Mouse (Mus musculus) adrenal gland, adult 18-20 months (tissue): Measurements from ENCODE around the gene Colgalt2. TPM values are rescaled to one million over a fixed set of nuclear protein-coding genes. Genes with fewer than 3 reads are reported as not detected.
"Not testable (repeated sequence)": the region's sequence is repeated elsewhere in the genome, so short reads cannot be mapped to it uniquely, and the experiment has no call there.

Experiments
- DNase-seq, 2 experiments: peaks; one replicate each; pipeline ENCODE4 v3.0.0; 2021 to 2022; ENCODE audit warnings: low spot score in 2 of 2
- total RNA-seq, 2 experiments: library from RNA; stranded (reverse); gene quantifications; 1 replicate in 1 of 2; 2 replicates in 1 of 2; pipeline ENCODE4 v1.2.3; 2021

Gene Colgalt2
- total RNA-seq, 2 experiments from 2014 or later, result 2.1 to 2.2 TPM

GRCm38 (mm10) chr1:152414451-152414850 is 14.8 kb downstream of the Colgalt2 start:
- DNase-seq, result no peak

- no peak for DNase-seq
Observed at GRCm38 (mm10) chr1:152416306-152416904, 16.8 kb downstream of the Colgalt2 start.

- DNase-seq, result no peak
Observed at GRCm38 (mm10) chr1:152417602-152418001, 18.0 kb downstream of the Colgalt2 start.

- DNase-seq, result no peak
Observed at GRCm38 (mm10) chr1:152422295-152422694, 22.7 kb downstream of the Colgalt2 start.

- no peak for DNase-seq
Observed at GRCm38 (mm10) chr1:152423052-152423451, 23.4 kb downstream of the Colgalt2 start.

- DNase-seq, result no peak
Observed at GRCm38 (mm10) chr1:152427912-152428581, 28.4 kb downstream of the Colgalt2 start.

- DNase-seq, result no peak
Observed at GRCm38 (mm10) chr1:152429805-152430204, 30.2 kb downstream of the Colgalt2 start.

- no peak for DNase-seq
Observed at GRCm38 (mm10) chr1:152434166-152434565, 34.5 kb downstream of the Colgalt2 start.

- not testable (repeated sequence) for DNase-seq
Observed at GRCm38 (mm10) chr1:152437518-152437917, 37.9 kb downstream of the Colgalt2 start.

- no peak for DNase-seq
Observed at GRCm38 (mm10) chr1:152439408-152439807, 39.8 kb downstream of the Colgalt2 start.

GRCm38 (mm10) chr1:152439874-152440273 is 40.2 kb downstream of the Colgalt2 start:
- DNase-seq, result no peak

GRCm38 (mm10) chr1:152444630-152445029 is 45.0 kb downstream of the Colgalt2 start:
- no peak for DNase-seq

GRCm38 (mm10) chr1:152445925-152446324 is 46.3 kb downstream of the Colgalt2 start:
- DNase-seq, result no peak

- DNase-seq, result no peak
Observed at GRCm38 (mm10) chr1:152454536-152454935, 54.9 kb downstream of the Colgalt2 start.

GRCm38 (mm10) chr1:152455275-152456243 is 55.9 kb downstream of the Colgalt2 start:
- DNase-seq, result no peak

- DNase-seq, result no peak
Observed at GRCm38 (mm10) chr1:152456266-152456665, 56.6 kb downstream of the Colgalt2 start.

- no peak for DNase-seq
Observed at GRCm38 (mm10) chr1:152457596-152457995, 58.0 kb downstream of the Colgalt2 start.

GRCm38 (mm10) chr1:152458996-152459395 is 59.4 kb downstream of the Colgalt2 start:
- DNase-seq, result no peak

GRCm38 (mm10) chr1:152460931-152461330 is 61.3 kb downstream of the Colgalt2 start:
- no peak for DNase-seq

- DNase-seq, result no peak
Observed at GRCm38 (mm10) chr1:152461814-152462213, 62.2 kb downstream of the Colgalt2 start.

GRCm38 (mm10) chr1:152462348-152462747 is 62.7 kb downstream of the Colgalt2 start:
- DNase-seq, result no peak

- DNase-seq, result no peak
Observed at GRCm38 (mm10) chr1:152466280-152466679, 66.7 kb downstream of the Colgalt2 start.
